Mouse (Mus musculus): ENCODE results near the gene Aip. TPM values are rescaled to one million over a fixed set of nuclear protein-coding genes. Genes with fewer than 3 reads are reported as not detected.
A peak's percentile ranks its signal among the peaks of the same experiment; 100 is the strongest.
"Not testable (repeated sequence)": the region's sequence is repeated elsewhere in the genome, so short reads cannot be mapped to it uniquely, and the experiment has no call there.

The Aip gene
- polyA plus RNA-seq, 1 experiment from 2014 or later: 120 TPM

- Histone ChIP-seq H3K4me1 (ENCODE audit: insufficient read depth, low read length) (peaks cover 32% of the 10 kb centered on the region), H3K36me3 (ENCODE audit: insufficient read depth, low read length) (peaks cover 14% of the 10 kb centered on the region), H3K27ac (ENCODE audit: low read length) (no peak overlapping the region), H3K4me2 (replicated peaks; ENCODE audit: low read depth, low read length) (no peak overlapping the region), H3K4me3 (ENCODE audit: low read length) (no peak overlapping the region), H3K9ac (replicated peaks; ENCODE audit: low read length) (no peak overlapping the region), H3K9me3 (ENCODE audit: low read length) (no peaks in the 10 kb centered on the region), H3K27me3 (ENCODE audit: insufficient read depth, low read length) (no peaks in the 10 kb centered on the region)
- ATAC-seq (ENCODE audit: low FRiP score, low TSS enrichment): no peak
- 68% methylated on average over 4 of the region's 4 CpGs for WGBS
These were observed 1.2 kb downstream of the Aip start for GRCm38 (mm10) chr19:4124432-4124831.

DNA sequence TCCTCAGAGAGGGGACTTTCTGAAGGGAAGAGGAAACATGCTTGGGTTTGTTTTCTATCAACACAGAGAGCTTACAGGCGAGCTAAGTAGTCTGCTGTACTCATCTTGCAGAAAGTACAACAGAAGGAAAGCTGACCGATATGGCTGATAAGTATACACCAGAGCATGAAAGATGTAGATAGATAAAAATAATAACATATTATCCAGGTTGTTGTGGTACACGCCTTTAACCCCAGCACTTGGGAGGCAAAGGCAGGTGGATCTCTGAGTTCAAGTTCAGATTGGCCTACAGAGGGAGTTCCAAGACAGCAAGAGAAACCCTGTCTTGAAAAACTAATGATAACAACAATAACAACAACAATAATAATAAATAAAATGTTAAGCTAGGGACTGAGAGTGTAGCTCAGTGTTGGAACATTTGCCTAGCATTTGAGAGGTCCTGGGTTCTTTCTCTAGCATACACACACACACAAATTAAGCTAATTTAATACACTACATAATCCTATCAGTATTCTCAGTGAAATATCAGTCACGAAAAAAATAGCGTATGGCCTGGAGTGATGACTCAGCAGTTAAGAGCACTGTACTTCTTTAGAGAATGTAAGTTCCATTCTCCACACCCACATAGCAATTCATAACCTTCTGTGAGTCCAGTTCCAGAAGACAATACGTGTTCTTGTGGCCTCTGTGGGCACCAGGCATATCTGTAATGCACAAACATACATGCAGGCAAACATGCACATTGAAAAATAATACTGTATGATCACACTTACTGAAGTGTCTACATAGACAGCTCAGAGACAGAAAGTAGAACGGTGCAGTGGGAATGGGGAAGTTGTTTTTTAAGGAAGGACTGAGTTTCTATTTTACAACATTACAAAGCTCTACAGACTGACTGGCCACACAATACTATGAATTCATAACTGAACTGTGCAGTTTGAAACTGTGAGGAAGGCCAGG is 3.0 kb downstream of the Aip start:
- H3K9me3 ChIP-seq (ENCODE audit: low read length): no peaks in the 10 kb centered on the region
- H3K4me3 ChIP-seq (ENCODE audit: low read length): no peak overlapping the region
- 85% methylated on average over 7 of the region's 7 CpGs for WGBS
- H3K9ac ChIP-seq (replicated peaks; ENCODE audit: low read length): no peak overlapping the region
- H3K36me3 ChIP-seq (ENCODE audit: insufficient read depth, low read length): peaks cover 4% of the 10 kb centered on the region; the same call in 1 of the 2 replicates
- H3K27ac ChIP-seq (ENCODE audit: low read length): no peak overlapping the region
- ATAC-seq (ENCODE audit: low FRiP score, low TSS enrichment): no peak
- H3K4me2 ChIP-seq (replicated peaks; ENCODE audit: low read depth, low read length): no peak overlapping the region
- H3K4me1 ChIP-seq (ENCODE audit: insufficient read depth, low read length): peaks cover 32% of the 10 kb centered on the region
- H3K27me3 ChIP-seq (ENCODE audit: insufficient read depth, low read length): no peaks in the 10 kb centered on the region

DNA sequence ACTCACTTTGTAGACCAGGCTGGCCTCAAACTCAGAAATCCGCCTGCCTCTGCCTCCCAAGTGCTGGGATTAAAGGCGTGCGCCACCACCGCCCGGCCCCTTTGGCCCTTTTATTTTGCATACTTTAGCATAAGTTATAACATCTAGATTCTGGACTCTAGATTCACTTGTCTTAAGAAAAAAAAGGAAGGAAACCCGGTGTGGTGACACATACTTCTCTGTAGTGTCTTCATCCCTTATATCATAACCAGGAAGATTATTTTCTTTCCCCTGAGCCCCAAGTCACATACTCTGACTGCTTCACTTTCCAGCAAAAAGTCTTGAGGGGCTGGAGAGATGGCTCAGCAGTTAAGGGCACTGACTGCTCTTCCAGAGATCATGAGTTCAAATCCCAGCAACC is 3.8 kb downstream of the Aip start:
- not testable (repeated sequence) for H3K27ac ChIP-seq (ENCODE audit: low read length); ATAC-seq (ENCODE audit: low FRiP score, low TSS enrichment); H3K27me3 ChIP-seq (ENCODE audit: insufficient read depth, low read length); H3K36me3 ChIP-seq (ENCODE audit: insufficient read depth, low read length); H3K4me3 ChIP-seq (ENCODE audit: low read length); H3K9me3 ChIP-seq (ENCODE audit: low read length)
- peaks cover 26% of the 10 kb centered on the region for H3K4me1 ChIP-seq (ENCODE audit: insufficient read depth, low read length)
- 58% methylated on average over 6 of the region's 6 CpGs for WGBS
- 0 out of 2 replicates have a peak overlapping the region, but pooled peaks have one; percentile 22 for H3K4me2 ChIP-seq (replicated peaks; ENCODE audit: low read depth, low read length)
- 0 out of 2 replicates have a peak overlapping the region, but pooled peaks have one; percentile 18 for H3K9ac ChIP-seq (replicated peaks; ENCODE audit: low read length)

GRCm38 (mm10) chr19:4121097-4121805 is 4.4 kb downstream of the Aip start:
- Histone ChIP-seq H3K4me1 (ENCODE audit: insufficient read depth, low read length) (peaks cover 20% of the 10 kb centered on the region), H3K9ac (replicated peaks; ENCODE audit: low read length) (peak overlapping the region; percentile 66), H3K36me3 (ENCODE audit: insufficient read depth, low read length) (peaks cover 7% of the 10 kb centered on the region; the same call in 1 of the 2 replicates), H3K4me2 (replicated peaks; ENCODE audit: low read depth, low read length) (peak overlapping the region; percentile 61), H3K27me3 (ENCODE audit: insufficient read depth, low read length) (no peaks in the 10 kb centered on the region), H3K27ac (ENCODE audit: low read length) (peak overlapping the region; percentile 80), H3K4me3 (ENCODE audit: low read length) (peak overlapping the region; percentile 56), H3K9me3 (ENCODE audit: low read length) (no peaks in the 10 kb centered on the region)
- ATAC-seq (ENCODE audit: low FRiP score, low TSS enrichment): peak; percentile 64
- WGBS: 2% methylated on average over 38 of the region's 38 CpGs

GRCm38 (mm10) chr19:4120496-4120895 is 5.2 kb downstream of the Aip start:
- H3K4me2 ChIP-seq (replicated peaks; ENCODE audit: low read depth, low read length): peak overlapping the region; percentile 61
- H3K27me3 ChIP-seq (ENCODE audit: insufficient read depth, low read length): no peaks in the 10 kb centered on the region
- H3K9ac ChIP-seq (replicated peaks; ENCODE audit: low read length): peak overlapping the region; percentile 45
- WGBS: 94% methylated on average over 2 of the region's 2 CpGs
- H3K9me3 ChIP-seq (ENCODE audit: low read length): no peaks in the 10 kb centered on the region
- H3K27ac ChIP-seq (ENCODE audit: low read length): no peak overlapping the region
- H3K4me1 ChIP-seq (ENCODE audit: insufficient read depth, low read length): peaks cover 20% of the 10 kb centered on the region
- H3K36me3 ChIP-seq (ENCODE audit: insufficient read depth, low read length): peaks cover 13% of the 10 kb centered on the region; the same call in 1 of the 2 replicates
- H3K4me3 ChIP-seq (ENCODE audit: low read length): peak overlapping the region; percentile 56
- ATAC-seq (ENCODE audit: low FRiP score, low TSS enrichment): no peak

- Histone ChIP-seq H3K4me2 (replicated peaks; ENCODE audit: low read depth, low read length) (peak overlapping the region; percentile 61), H3K4me3 (ENCODE audit: low read length) (no peak overlapping the region), H3K36me3 (ENCODE audit: insufficient read depth, low read length) (peaks cover 19% of the 10 kb centered on the region), H3K27me3 (ENCODE audit: insufficient read depth, low read length) (no peaks in the 10 kb centered on the region), H3K9me3 (ENCODE audit: low read length) (no peaks in the 10 kb centered on the region), H3K4me1 (ENCODE audit: insufficient read depth, low read length) (peaks cover 16% of the 10 kb centered on the region), H3K9ac (replicated peaks; ENCODE audit: low read length) (peak overlapping the region; percentile 45; the same call in 1 of the 2 replicates), H3K27ac (ENCODE audit: low read length) (no peak overlapping the region)
- 88% methylated on average over 6 of the region's 6 CpGs for WGBS
- no peak for ATAC-seq (ENCODE audit: low FRiP score, low TSS enrichment)
These were observed 5.8 kb downstream of the Aip start for GRCm38 (mm10) chr19:4119716-4120487.

GRCm38 (mm10) chr19:4118350-4118749 is 7.3 kb downstream of the Aip start:
- Histone ChIP-seq H3K4me3 (ENCODE audit: low read length) (no peak overlapping the region), H3K9ac (replicated peaks; ENCODE audit: low read length) (no peak overlapping the region), H3K9me3 (ENCODE audit: low read length) (no peaks in the 10 kb centered on the region), H3K4me1 (ENCODE audit: insufficient read depth, low read length) (peaks cover 25% of the 10 kb centered on the region), H3K27me3 (ENCODE audit: insufficient read depth, low read length) (no peaks in the 10 kb centered on the region), H3K4me2 (replicated peaks; ENCODE audit: low read depth, low read length) (no peak overlapping the region), H3K36me3 (ENCODE audit: insufficient read depth, low read length) (peaks cover 25% of the 10 kb centered on the region), H3K27ac (ENCODE audit: low read length) (no peak overlapping the region)
- ATAC-seq (ENCODE audit: low FRiP score, low TSS enrichment): no peak
- 86% methylated on average over 2 of the region's 2 CpGs for WGBS

DNA sequence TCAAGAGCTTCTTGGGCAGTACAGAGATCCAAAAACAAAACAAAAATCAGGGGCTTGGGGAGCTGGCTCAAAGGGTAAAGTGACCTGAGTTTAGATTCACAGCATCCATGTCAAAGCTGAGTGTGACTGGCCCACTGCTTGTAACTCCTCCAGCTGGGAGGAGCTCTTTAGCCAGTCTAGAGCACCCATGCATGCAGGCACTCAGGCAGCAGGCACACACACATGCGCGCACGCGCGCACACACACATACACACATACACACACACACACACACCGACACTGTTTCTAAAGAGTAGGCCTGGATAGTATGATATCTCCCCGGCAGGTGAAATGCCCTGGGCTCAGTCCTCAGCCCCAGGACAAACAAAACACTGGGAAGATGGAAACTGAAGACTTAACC is 8.7 kb downstream of the Aip start:
- peaks cover 29% of the 10 kb centered on the region for H3K36me3 ChIP-seq (ENCODE audit: insufficient read depth, low read length)
- WGBS: 71% methylated on average over 7 of the region's 7 CpGs
- H3K4me3 ChIP-seq (ENCODE audit: low read length): no peak overlapping the region
- no peak overlapping the region for H3K4me2 ChIP-seq (replicated peaks; ENCODE audit: low read depth, low read length)
- H3K27me3 ChIP-seq (ENCODE audit: insufficient read depth, low read length): no peaks in the 10 kb centered on the region
- no peak overlapping the region for H3K9ac ChIP-seq (replicated peaks; ENCODE audit: low read length)
- 0 out of 2 replicates have a peak overlapping the region, but pooled peaks have one; percentile 4 for H3K27ac ChIP-seq (ENCODE audit: low read length)
- peaks cover 34% of the 10 kb centered on the region for H3K4me1 ChIP-seq (ENCODE audit: insufficient read depth, low read length)
- no peaks in the 10 kb centered on the region for H3K9me3 ChIP-seq (ENCODE audit: low read length)
- no peak for ATAC-seq (ENCODE audit: low FRiP score, low TSS enrichment)

- H3K4me3 ChIP-seq (ENCODE audit: low read length): no peak overlapping the region
- H3K4me1 ChIP-seq (ENCODE audit: insufficient read depth, low read length): peaks cover 31% of the 10 kb centered on the region
- no peak for ATAC-seq (ENCODE audit: low FRiP score, low TSS enrichment)
- no peak overlapping the region for H3K4me2 ChIP-seq (replicated peaks; ENCODE audit: low read depth, low read length)
- H3K36me3 ChIP-seq (ENCODE audit: insufficient read depth, low read length): peaks cover 33% of the 10 kb centered on the region
- 88% methylated on average over 11 of the region's 11 CpGs for WGBS
- no peaks in the 10 kb centered on the region for H3K9me3 ChIP-seq (ENCODE audit: low read length)
- no peaks in the 10 kb centered on the region for H3K27me3 ChIP-seq (ENCODE audit: insufficient read depth, low read length)
- H3K9ac ChIP-seq (replicated peaks; ENCODE audit: low read length): no peak overlapping the region
- H3K27ac ChIP-seq (ENCODE audit: low read length): no peak overlapping the region
These were observed 9.8 kb downstream of the Aip start for GRCm38 (mm10) chr19:4115816-4116215.
